Mouse (Mus musculus) lung, adult 2 months (tissue): ENCODE measurements around the gene Spata2.

Source experiments
- CTCF ChIP-seq: fragments of 200-500 bp; IDR thresholded peaks from 2 replicates; pipeline ENCODE4 v1.5.1; 2011; ENCODE audit warnings: mild to moderate bottlenecking, low read length, control low read depth; ENCODE audit not compliant: insufficient read depth
- POLR2A ChIP-seq: fragments of 200-500 bp; IDR thresholded peaks from 2 replicates; pipeline ENCODE4 v1.6.1; 2011; ENCODE audit warnings: low read depth, mild to moderate bottlenecking, control low read depth, low read length, borderline replicate concordance; ENCODE audit errors: extremely low read depth

DNA sequence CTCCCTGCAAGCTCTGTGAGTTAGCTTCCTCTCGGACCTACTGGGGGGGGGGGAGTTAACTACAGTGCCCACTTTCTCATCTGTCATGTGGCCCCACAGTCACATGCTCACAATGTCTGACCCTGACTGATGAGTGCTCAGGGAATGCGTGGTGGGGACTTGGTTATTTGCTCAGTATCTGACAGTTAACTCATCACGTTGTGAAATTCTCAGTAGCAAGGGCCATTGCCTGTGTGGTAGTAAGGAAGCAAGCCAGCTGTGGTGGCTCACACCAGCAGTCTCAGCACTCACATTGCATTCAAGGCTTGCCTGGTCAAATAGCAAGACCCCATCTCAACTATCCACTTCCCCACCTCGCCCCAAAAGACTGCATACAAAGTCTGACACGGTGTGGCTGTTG, 25.5 kb downstream of the Spata2 start:
- TF ChIP-seq POLR2A (no peak), CTCF (no peak)
